Mouse (Mus musculus) monocyte, adult 5-6 weeks (primary cell): ENCODE data around the gene Rhno1. TPM values are rescaled to one million over a fixed set of nuclear protein-coding genes. Genes with fewer than 3 reads are reported as not detected.

Experiments used
- ATAC-seq: fragments of 153-309, 156-312 bp; replicated peaks from 2 replicates; pipeline ENCODE4 v1.8.0; 2017; ENCODE audit warnings: mild to moderate bottlenecking; ENCODE audit not compliant: low TSS enrichment, insufficient number of reproducible peaks, severe bottlenecking, poor library complexity, low FRiP score
- total RNA-seq: library from RNA; stranded (forward); fragments of 200-1000, 200-491, 200-594 nt; gene quantifications from 3 replicates; pipeline ENCODE4 v1.2.3, GENCODE M21; 2017

Rhno1 gene
- total RNA-seq, 1 experiment from 2014 or later = 22.2 TPM

GRCm38 (mm10) chr6:128308311-128308710, 54.4 kb downstream of the Rhno1 start:
- ATAC-seq = no peak

Other genes with a start within 250 kb of the Rhno1 start
- gene Tspan9, start 219.3 kb downstream of the Rhno1 start, total RNA-seq = 0.67 to 5.3 TPM (median 3.0 TPM) in 3 replicates
- gene Tead4, start 62.1 kb downstream of the Rhno1 start, total RNA-seq = not detected in 3 replicates
- gene Tulp3, start 7.1 kb downstream of the Rhno1 start, total RNA-seq = 0.48 to 1.6 TPM (median 1.2 TPM) in 3 replicates
- gene Foxm1, start 56 bp upstream of the Rhno1 start, total RNA-seq = 0.64 to 2.4 TPM (median 1.4 TPM) in 3 replicates
- gene Tex52, start 12.5 kb upstream of the Rhno1 start, total RNA-seq = not detected in 3 replicates
- not detected in 3 replicates for gene Gm44596, start 12.6 kb upstream of the Rhno1 start, total RNA-seq
- not detected in 3 replicates for gene Nrip2, start 36.4 kb upstream of the Rhno1 start, total RNA-seq
- gene Itfg2, start 62.0 kb upstream of the Rhno1 start, total RNA-seq = 13.7 to 16.8 TPM (median 16.1 TPM) in 3 replicates
- 70.0 to 110 TPM (median 79.4 TPM) in 3 replicates for gene Fkbp4, start 75.8 kb upstream of the Rhno1 start, total RNA-seq
- not detected in 3 replicates for gene Pzp, start 163.8 kb upstream of the Rhno1 start, total RNA-seq
- gene A2ml1, start 218.7 kb upstream of the Rhno1 start, total RNA-seq = 0.19 TPM in 1 of 3 replicates, not detected in the others